Comparison of ENCODE assay signal across 10 mouse cellular contexts in the genomic region with DNA sequence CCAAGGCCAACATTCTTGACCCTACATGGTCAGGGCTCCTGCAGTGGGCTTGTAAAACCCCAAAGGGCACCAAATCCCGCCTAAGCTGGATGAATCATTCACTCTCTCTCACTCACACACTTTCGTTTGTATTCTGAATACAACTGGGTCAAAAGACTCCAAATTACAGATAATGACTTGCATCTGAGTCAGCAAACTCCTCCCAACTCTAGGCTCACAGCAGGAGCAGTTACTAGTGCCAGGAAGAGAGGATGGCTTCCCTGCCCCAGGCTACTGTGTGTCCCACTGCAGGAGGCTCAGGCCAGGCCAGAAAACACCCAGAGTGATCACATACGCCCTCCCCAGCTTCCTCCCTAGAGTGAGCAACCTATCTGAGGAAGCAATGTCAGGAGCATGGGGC. TPM values are rescaled to one million over a fixed set of nuclear protein-coding genes. Genes with fewer than 3 reads are reported as not detected.
DNase-seq lines count a peak whose midpoint lies in the region; ATAC-seq lines count a peak whose summit lies in the region.
"Had no signal": no experiment of that assay in that cellular context is flagged by ENCODE, and none has a peak within 500 bp of the region (broad histone marks: within the 10 kb centered on the region; RNA-seq: fewer than 3 reads in every experiment).

No protein-coding gene starts in this region.

- 0 out of 2 replicates have a peak overlapping the region, but pooled peaks have one; percentile 37 for H3K9ac ChIP-seq in heart, embryonic 13.5 days
- H3K9ac ChIP-seq in midbrain, embryonic 15.5 days: no peak overlapping the region

- no peaks in the 10 kb centered on the region for H3K9me3 ChIP-seq in heart, embryonic 13.5 days
- no peaks in the 10 kb centered on the region for H3K9me3 ChIP-seq in midbrain, embryonic 15.5 days

- no peaks in the 10 kb centered on the region for H3K27me3 ChIP-seq in heart, embryonic 13.5 days (replicated peaks)
- no peaks in the 10 kb centered on the region for H3K27me3 ChIP-seq in midbrain, embryonic 15.5 days (replicated peaks)

- peak overlapping the region; percentile 51 for H3K27ac ChIP-seq in heart, embryonic 13.5 days (replicated peaks)
- H3K27ac ChIP-seq in midbrain, embryonic 15.5 days: no peak overlapping the region

- H3K4me3 ChIP-seq in heart, embryonic 13.5 days: no peak overlapping the region
- H3K4me3 ChIP-seq in midbrain, embryonic 15.5 days: no peak overlapping the region

- H3K36me3 ChIP-seq in heart, embryonic 13.5 days: peaks cover 100% of the 10 kb centered on the region
- H3K36me3 ChIP-seq in midbrain, embryonic 15.5 days (replicated peaks): peaks cover 32% of the 10 kb centered on the region

- no peak for DNase-seq in heart, adult 11 months
- peak; percentile 71 for DNase-seq in 3134 (ENCODE audit: extremely low read depth, insufficient read length, low spot score)
- peak; percentile 53 for DNase-seq in MN1 (ENCODE audit: low spot score)
- DNase-seq in cerebellum, postnatal 10 days: peak; percentile 41 to 59
- no peak for DNase-seq in B cell, adult 2 months
- DNase-seq in layer of hippocampus, postnatal 10 days (ENCODE audit: low spot score in 2 of 2): no peak
- DNase-seq: layer of hippocampus, adult 9-11 months; spleen, adult 18-20 months had no signal

- no peak for ATAC-seq in heart, embryonic 13.5 days (ENCODE audit: extremely low read depth, insufficient number of reproducible peaks, low FRiP score, low TSS enrichment)
- no peak for ATAC-seq in midbrain, embryonic 15.5 days (replicated peaks)

- WGBS in heart, embryonic 13.5 days: 45% methylated on average over 3 of the region's 3 CpGs
- 71% methylated on average over 3 of the region's 3 CpGs for WGBS in midbrain, embryonic 15.5 days

- H3K4me2 ChIP-seq in heart, embryonic 13.5 days: no peak overlapping the region
- H3K4me2 ChIP-seq in midbrain, embryonic 15.5 days: no peak overlapping the region

- peaks cover 99% of the 10 kb centered on the region for H3K4me1 ChIP-seq in heart, embryonic 13.5 days
- peaks cover 6% of the 10 kb centered on the region for H3K4me1 ChIP-seq in midbrain, embryonic 15.5 days

RNA-seq across cellular contexts. Expression of a gene that starts 9.1 kb away (rescaled TPM):
- polyA plus RNA-seq in heart, embryonic 13.5 days (2015; fragmentation: Nextera tagmentation; extraction: Ambion mirVana): 218 and 227 TPM in 2 replicates
- 100 to 1,000 TPM; 245 to 249 TPM for total RNA-seq in layer of hippocampus, postnatal 10 days (2021)
- polyA plus RNA-seq in midbrain, embryonic 15.5 days (2015; fragmentation: Nextera tagmentation; extraction: Ambion mirVana): 208 and 210 TPM in 2 replicates

RNA-seq across cellular contexts. Expression of a gene that starts 51.0 kb away (rescaled TPM):
- 0.27 and 0.42 TPM in 2 replicates for polyA plus RNA-seq in heart, embryonic 13.5 days (2015; fragmentation: Nextera tagmentation; extraction: Ambion mirVana)
- total RNA-seq in layer of hippocampus, postnatal 10 days (2021): 1 to 10 TPM; 3.1 to 3.3 TPM
- 0.26 and 0.40 TPM in 2 replicates for polyA plus RNA-seq in midbrain, embryonic 15.5 days (2015; fragmentation: Nextera tagmentation; extraction: Ambion mirVana)

Comparison
In these comparisons a context has a peak if more than half of its experiments do, and no peak if none do; other contexts are left out.
1. DNase-seq: peak in 3134 (single experiment), MN1 (single experiment) and cerebellum, postnatal 10 days (2 of 2); none in heart, adult 11 months (single experiment), B cell, adult 2 months (0 of 2) and layer of hippocampus, postnatal 10 days (0 of 2).